19 mouse cellular contexts compared by ENCODE assay signal in the genomic region with DNA sequence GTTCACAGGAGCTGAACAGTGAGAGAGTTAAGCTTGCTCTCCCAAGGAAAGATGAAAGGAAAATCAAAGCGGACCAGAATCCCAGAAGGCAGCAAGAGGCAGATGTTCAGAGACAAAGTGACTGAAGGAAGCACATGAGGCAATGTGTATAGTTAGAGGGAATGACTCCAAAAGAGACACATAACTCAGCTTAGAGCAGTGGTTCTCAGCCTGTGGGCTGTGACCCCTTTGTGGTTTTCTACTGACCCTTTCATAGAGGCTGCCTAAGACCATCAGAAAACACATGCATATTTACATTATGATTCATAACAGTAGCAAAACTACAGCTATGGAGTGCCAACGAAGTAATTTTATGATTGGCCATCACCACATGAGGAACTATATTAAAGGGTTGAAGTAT.
DNase-seq lines count a peak whose midpoint lies in the region; ATAC-seq and TF ChIP-seq lines count a peak whose summit lies in the region.
"Had no signal": no experiment of that assay in that cellular context is flagged by ENCODE, and none has a peak within 500 bp of the region (broad histone marks: within the 10 kb centered on the region; RNA-seq: fewer than 3 reads in every experiment).

No protein-coding gene starts in this region.

- no peak for TF ChIP-seq POLR2A in heart, adult 2 months (IDR thresholded peaks at IDR 0.05; ENCODE audit: insufficient read depth, low read depth, low read length)

- no peaks in the 10 kb centered on the region for H3K79me2 ChIP-seq in heart, adult 2 months (replicated peaks; ENCODE audit: control insufficient read depth, insufficient read depth, low read length)

- H3K36me3 ChIP-seq in heart, adult 2 months (ENCODE audit: control insufficient read depth, insufficient read depth, low read length) = no peaks in the 10 kb centered on the region
- no peaks in the 10 kb centered on the region for H3K36me3 ChIP-seq in lung, postnatal 0 days (ENCODE audit: insufficient read depth, low read length)
- H3K36me3 ChIP-seq: embryonic facial prominence, embryonic 13.5 days; heart, embryonic 10.5 days; hindbrain, embryonic 10.5 days; hindbrain, embryonic 15.5 days had no signal

- no peak for DNase-seq in heart, adult 2 months
- no peak for DNase-seq in heart, postnatal 4 days
- peak; percentile 31 for DNase-seq in lung, postnatal 0 days (ENCODE audit: low spot score)
- DNase-seq in lung, postnatal 25 days (ENCODE audit: low spot score) = no peak
- DNase-seq in 3T3-L1 (ENCODE audit: low read depth, low spot score) = peak; percentile 73
- DNase-seq in right cerebral cortex, postnatal 36 days (ENCODE audit: low spot score in 2 of 2) = no peak
- DNase-seq: cerebellum, adult 18-20 months; cerebellum, adult 9-11 months; cerebellum, postnatal 36 days; gastrocnemius, postnatal 10 days had no signal

- peaks cover 2% of the 10 kb centered on the region for H3K4me1 ChIP-seq in heart, adult 2 months (ENCODE audit: control insufficient read depth, insufficient read depth, low read length)
- no peaks in the 10 kb centered on the region for H3K4me1 ChIP-seq in lung, postnatal 0 days (ENCODE audit: insufficient read depth, low read depth, low read length)
- H3K4me1 ChIP-seq in brown adipose tissue, adult 24 weeks (ENCODE audit: control insufficient read depth, insufficient read depth, insufficient read length, low read length) = peaks cover 2% of the 10 kb centered on the region; the same call in 1 of the 2 replicates
- H3K4me1 ChIP-seq: embryonic facial prominence, embryonic 13.5 days; heart, embryonic 10.5 days had no signal

- no peaks in the 10 kb centered on the region for H3K9me3 ChIP-seq in lung, postnatal 0 days (ENCODE audit: low read length)
- H3K9me3 ChIP-seq: embryonic facial prominence, embryonic 13.5 days; forebrain, embryonic 13.5 days; heart, embryonic 10.5 days; hindbrain, embryonic 10.5 days; hindbrain, embryonic 15.5 days had no signal

- no peak for TF ChIP-seq CTCF in heart, adult 2 months (IDR thresholded peaks at IDR 0.05)
- TF ChIP-seq CTCF in lung, postnatal 0 days (IDR thresholded peaks at IDR 0.05) = no peak

- H3K27ac ChIP-seq in heart, adult 2 months = peak overlapping the region; percentile 62
- H3K27ac ChIP-seq in lung, postnatal 0 days (ENCODE audit: low read length) = no peak overlapping the region
- 0 out of 2 replicates have a peak overlapping the region, but pooled peaks have one; percentile 35 for H3K27ac ChIP-seq in brown adipose tissue, adult 24 weeks (replicated peaks; ENCODE audit: low read depth, low read length)
- H3K27ac ChIP-seq: embryonic facial prominence, embryonic 13.5 days; forebrain, embryonic 13.5 days; heart, embryonic 10.5 days; hindbrain, embryonic 10.5 days; hindbrain, embryonic 15.5 days had no signal

- no peak for TF ChIP-seq EP300 in heart, adult 2 months (IDR thresholded peaks at IDR 0.05; ENCODE audit: insufficient read depth, low read depth, low read length)
- no peak for TF ChIP-seq EP300 in lung, postnatal 0 days (IDR thresholded peaks at IDR 0.05)

- no peak overlapping the region for H3K4me3 ChIP-seq in heart, adult 2 months
- no peak overlapping the region for H3K4me3 ChIP-seq in lung, postnatal 0 days (ENCODE audit: low read depth, low read length)
- no peak overlapping the region for H3K4me3 ChIP-seq in brown adipose tissue, adult 24 weeks (ENCODE audit: insufficient read depth, low read depth, low read length)
- H3K4me3 ChIP-seq: embryonic facial prominence, embryonic 13.5 days; forebrain, embryonic 13.5 days; heart, embryonic 10.5 days; hindbrain, embryonic 10.5 days; hindbrain, embryonic 15.5 days had no signal

- no peak overlapping the region for H3K9ac ChIP-seq in heart, adult 2 months (ENCODE audit: low read depth, low read length)
- no peak overlapping the region for H3K9ac ChIP-seq in lung, postnatal 0 days (replicated peaks; ENCODE audit: low read depth)
- H3K9ac ChIP-seq: embryonic facial prominence, embryonic 13.5 days; forebrain, embryonic 13.5 days; hindbrain, embryonic 15.5 days had no signal

- H3K4me2 ChIP-seq in lung, postnatal 0 days (replicated peaks; ENCODE audit: low read depth, low read length) = no peak overlapping the region
- H3K4me2 ChIP-seq: embryonic facial prominence, embryonic 13.5 days; forebrain, embryonic 13.5 days; hindbrain, embryonic 15.5 days had no signal

- no peaks in the 10 kb centered on the region for H3K27me3 ChIP-seq in heart, adult 2 months (ENCODE audit: control insufficient read depth, insufficient read depth, low read length)
- H3K27me3 ChIP-seq in lung, postnatal 0 days (replicated peaks; ENCODE audit: insufficient read depth, low read length) = no peaks in the 10 kb centered on the region
- H3K27me3 ChIP-seq: embryonic facial prominence, embryonic 13.5 days; forebrain, embryonic 13.5 days; hindbrain, embryonic 15.5 days; Patski had no signal

- intact Hi-C loops in heart, adult 2 months (cut with DNase I) = loop anchor here (10.0 kb wide), 1 partner anchor 227 kb away; no protein-coding TSS in a partner anchor

- 70% methylated on average over 2 of the region's 2 CpGs for WGBS in heart, adult 2 months
- 64% methylated on average over 2 of the region's 2 CpGs for WGBS in lung, postnatal 0 days

- ATAC-seq in lung, postnatal 0 days = no peak
- ATAC-seq: activated CD4-positive, CD25-positive, alpha-beta regulatory T cell, adult 4 months; forebrain, embryonic 13.5 days; intestine, embryonic 16.5 days; Patski had no signal

Comparison
In these comparisons a context has a peak if more than half of its experiments do, and no peak if none do; other contexts are left out.
1. DNase-seq: peak in lung, postnatal 0 days (single experiment) and 3T3-L1 (single experiment); none in heart, adult 2 months (0 of 2), heart, postnatal 4 days (single experiment), lung, postnatal 25 days (single experiment) and right cerebral cortex, postnatal 36 days (0 of 2).